Mouse (Mus musculus) embryonic fibroblast, embryonic 13.5 days (primary cell): ENCODE data around the gene Ddhd1.

Experiments used
- CTCF ChIP-seq: IDR thresholded peaks from 2 replicates; pipeline ENCODE4 v1.5.1; 2011; ENCODE audit warnings: mild to moderate bottlenecking, control low read depth, low read length, moderate library complexity, borderline replicate concordance; ENCODE audit not compliant: insufficient read depth
- POLR2A ChIP-seq: IDR thresholded peaks from 2 replicates; pipeline ENCODE4 v1.6.1; 2011; ENCODE audit warnings: low read depth, mild to moderate bottlenecking, control low read depth, low read length, moderate library complexity

- TF ChIP-seq POLR2A (no peak), CTCF (no peak)
These were observed 19.2 kb downstream of the Ddhd1 start for GRCm38 (mm10) chr14:45638717-45639116.
